Mouse (Mus musculus): ENCODE measurements around the gene Tmem45a2. TPM values are rescaled to one million over a fixed set of nuclear protein-coding genes. Genes with fewer than 3 reads are reported as not detected.

Gene Tmem45a2
- polyA plus RNA-seq (2015; fragmentation: Nextera tagmentation; extraction: Ambion mirVana), result 0.08 TPM in 1 of 2 replicates, not detected in the other

GRCm38 (mm10) chr16:57071132-57071639, at the start of gene Tmem45a2:
Gene Tmem45a2 (minus strand): TSS chr16:57071372.
- Histone ChIP-seq H3K4me2 (no peak within 1 kb of the TSS), H3K4me3 (no peak within 1 kb of the TSS), H3K4me1 (no peaks in the 10 kb centered on the region), H3K27me3 (no peaks in the 10 kb centered on the region), H3K9me3 (no peaks in the 10 kb centered on the region), H3K36me3 (no peaks in the 10 kb centered on the region), H3K27ac (no peak within 1 kb of the TSS), H3K9ac (no peak within 1 kb of the TSS)
- no peak for ATAC-seq (ENCODE audit: borderline replicate concordance, extremely low read depth, low FRiP score, low TSS enrichment)
- WGBS, result 91% methylated on average over 5 of the region's 5 CpGs

GRCm38 (mm10) chr16:57117562-57117961, 46.4 kb upstream of the Tmem45a2 start:
- H3K9me3 ChIP-seq, result no peaks in the 10 kb centered on the region
- ATAC-seq (ENCODE audit: borderline replicate concordance, extremely low read depth, low FRiP score, low TSS enrichment), result no peak

GRCm38 (mm10) chr16:57116066-57116465, 44.9 kb upstream of the Tmem45a2 start:
- Histone ChIP-seq H3K27me3 (no peaks in the 10 kb centered on the region), H3K36me3 (no peaks in the 10 kb centered on the region), H3K9ac (no peak overlapping the region), H3K4me3 (no peak overlapping the region), H3K4me1 (no peaks in the 10 kb centered on the region), H3K4me2 (no peak overlapping the region), H3K27ac (no peak overlapping the region), H3K9me3 (no peaks in the 10 kb centered on the region)
- ATAC-seq (ENCODE audit: borderline replicate concordance, extremely low read depth, low FRiP score, low TSS enrichment), result no peak

More at GRCm38 (mm10) chr16:57117562-57117961, 46.4 kb upstream of the Tmem45a2 start:
- no peak overlapping the region for H3K9ac ChIP-seq
- WGBS, result 79% methylated on average over 2 of the region's 2 CpGs
- no peaks in the 10 kb centered on the region for H3K27me3 ChIP-seq
- H3K4me2 ChIP-seq, result no peak overlapping the region
- no peaks in the 10 kb centered on the region for H3K36me3 ChIP-seq
- H3K27ac ChIP-seq, result no peak overlapping the region
- H3K4me3 ChIP-seq, result no peak overlapping the region
- no peaks in the 10 kb centered on the region; the same call in 1 of the 2 replicates for H3K4me1 ChIP-seq

- 62% methylated on average over 5 of the region's 5 CpGs for WGBS
- no peak for ATAC-seq (ENCODE audit: borderline replicate concordance, extremely low read depth, low FRiP score, low TSS enrichment)
- no peak overlapping the region for H3K9ac ChIP-seq
- H3K4me2 ChIP-seq, result no peak overlapping the region
- H3K4me1 ChIP-seq, result no peaks in the 10 kb centered on the region
- no peaks in the 10 kb centered on the region for H3K27me3 ChIP-seq
- H3K36me3 ChIP-seq, result no peaks in the 10 kb centered on the region
- H3K27ac ChIP-seq, result no peak overlapping the region
- H3K4me3 ChIP-seq, result no peak overlapping the region
- H3K9me3 ChIP-seq, result no peaks in the 10 kb centered on the region
Measured at GRCm38 (mm10) chr16:57106185-57106960, 35.2 kb upstream of the Tmem45a2 start.

GRCm38 (mm10) chr16:57101174-57101573, 30.0 kb upstream of the Tmem45a2 start:
- no peaks in the 10 kb centered on the region for H3K27me3 ChIP-seq
- no peak for ATAC-seq (ENCODE audit: borderline replicate concordance, extremely low read depth, low FRiP score, low TSS enrichment)
- no peaks in the 10 kb centered on the region for H3K36me3 ChIP-seq
- 88% methylated on average over 1 of the region's 1 CpGs for WGBS
- no peaks in the 10 kb centered on the region for H3K4me1 ChIP-seq
- H3K4me2 ChIP-seq, result no peak overlapping the region
- no peak overlapping the region for H3K4me3 ChIP-seq
- H3K27ac ChIP-seq, result no peak overlapping the region
- H3K9ac ChIP-seq, result no peak overlapping the region
- no peaks in the 10 kb centered on the region for H3K9me3 ChIP-seq

- Histone ChIP-seq H3K9me3 (no peaks in the 10 kb centered on the region), H3K4me2 (no peak overlapping the region), H3K36me3 (no peaks in the 10 kb centered on the region), H3K4me1 (no peaks in the 10 kb centered on the region), H3K27ac (no peak overlapping the region), H3K4me3 (no peak overlapping the region), H3K27me3 (no peaks in the 10 kb centered on the region), H3K9ac (no peak overlapping the region)
- WGBS, result 69% methylated on average over 5 of the region's 5 CpGs
- no peak for ATAC-seq (ENCODE audit: borderline replicate concordance, extremely low read depth, low FRiP score, low TSS enrichment)
Measured at GRCm38 (mm10) chr16:57099572-57100237, 28.5 kb upstream of the Tmem45a2 start.

- 39% methylated on average over 7 of the region's 7 CpGs for WGBS
- H3K27ac ChIP-seq, result no peak overlapping the region
- ATAC-seq (ENCODE audit: borderline replicate concordance, extremely low read depth, low FRiP score, low TSS enrichment), result no peak
Measured at GRCm38 (mm10) chr16:57098468-57099144, 27.4 kb upstream of the Tmem45a2 start.

GRCm38 (mm10) chr16:57092911-57093605, 21.9 kb upstream of the Tmem45a2 start:
- Histone ChIP-seq H3K4me1 (no peaks in the 10 kb centered on the region), H3K4me2 (no peak overlapping the region), H3K9ac (no peak overlapping the region), H3K4me3 (no peak overlapping the region), H3K27me3 (no peaks in the 10 kb centered on the region), H3K9me3 (no peaks in the 10 kb centered on the region), H3K36me3 (no peaks in the 10 kb centered on the region), H3K27ac (no peak overlapping the region)
- 59% methylated on average over 6 of the region's 6 CpGs for WGBS
- no peak for ATAC-seq (ENCODE audit: borderline replicate concordance, extremely low read depth, low FRiP score, low TSS enrichment)

More at GRCm38 (mm10) chr16:57098468-57099144, 27.4 kb upstream of the Tmem45a2 start:
- Histone ChIP-seq H3K9ac (no peak overlapping the region), H3K4me3 (no peak overlapping the region), H3K4me1 (no peaks in the 10 kb centered on the region), H3K27me3 (no peaks in the 10 kb centered on the region), H3K4me2 (no peak overlapping the region), H3K9me3 (no peaks in the 10 kb centered on the region), H3K36me3 (no peaks in the 10 kb centered on the region)

GRCm38 (mm10) chr16:57092460-57092859, 21.3 kb upstream of the Tmem45a2 start:
- H3K4me2 ChIP-seq, result no peak overlapping the region
- 32% methylated on average over 4 of the region's 4 CpGs for WGBS
- H3K9me3 ChIP-seq, result no peaks in the 10 kb centered on the region
- no peaks in the 10 kb centered on the region for H3K4me1 ChIP-seq
- no peak overlapping the region for H3K4me3 ChIP-seq
- H3K9ac ChIP-seq, result no peak overlapping the region
- H3K36me3 ChIP-seq, result no peaks in the 10 kb centered on the region
- no peak for ATAC-seq (ENCODE audit: borderline replicate concordance, extremely low read depth, low FRiP score, low TSS enrichment)
- no peak overlapping the region for H3K27ac ChIP-seq
- H3K27me3 ChIP-seq, result no peaks in the 10 kb centered on the region

GRCm38 (mm10) chr16:57079577-57079976, 8.4 kb upstream of the Tmem45a2 start:
- Histone ChIP-seq H3K4me2 (no peak overlapping the region), H3K9me3 (no peaks in the 10 kb centered on the region), H3K27ac (no peak overlapping the region), H3K36me3 (no peaks in the 10 kb centered on the region), H3K4me1 (no peaks in the 10 kb centered on the region), H3K4me3 (no peak overlapping the region), H3K27me3 (no peaks in the 10 kb centered on the region), H3K9ac (no peak overlapping the region)
- no peak for ATAC-seq (ENCODE audit: borderline replicate concordance, extremely low read depth, low FRiP score, low TSS enrichment)
- 74% methylated on average over 4 of the region's 4 CpGs for WGBS

GRCm38 (mm10) chr16:57075986-57076385, 4.8 kb upstream of the Tmem45a2 start:
- Histone ChIP-seq H3K4me1 (no peaks in the 10 kb centered on the region), H3K36me3 (no peaks in the 10 kb centered on the region), H3K27ac (no peak overlapping the region), H3K4me2 (no peak overlapping the region), H3K4me3 (no peak overlapping the region), H3K27me3 (no peaks in the 10 kb centered on the region), H3K9me3 (no peaks in the 10 kb centered on the region), H3K9ac (no peak overlapping the region)
- WGBS, result 76% methylated on average over 7 of the region's 7 CpGs
- ATAC-seq (ENCODE audit: borderline replicate concordance, extremely low read depth, low FRiP score, low TSS enrichment), result no peak
